Mouse (Mus musculus) olfactory bulb, adult 2 months (tissue): ENCODE measurements at regions not wholly inside any gene's neighbourhood (a gene's known extent, or its start where the extent isn't known, plus 50 kb on each side); places are given as distances from the start of the nearest gene placed in this dataset.

ENCODE experiments used
- CTCF ChIP-seq: fragments of 200-500 bp; IDR thresholded peaks from 2 replicates; pipeline ENCODE4 v1.5.1; 2012; ENCODE audit warnings: low read depth, mild to moderate bottlenecking, low read length, moderate library complexity; ENCODE audit not compliant: insufficient read depth
- POLR2A ChIP-seq: fragments of 200-500 bp; IDR thresholded peaks from 2 replicates; pipeline ENCODE4 v1.6.1; 2012; ENCODE audit warnings: mild to moderate bottlenecking, low read depth, low read length, moderate library complexity; ENCODE audit not compliant: insufficient read depth

DNA sequence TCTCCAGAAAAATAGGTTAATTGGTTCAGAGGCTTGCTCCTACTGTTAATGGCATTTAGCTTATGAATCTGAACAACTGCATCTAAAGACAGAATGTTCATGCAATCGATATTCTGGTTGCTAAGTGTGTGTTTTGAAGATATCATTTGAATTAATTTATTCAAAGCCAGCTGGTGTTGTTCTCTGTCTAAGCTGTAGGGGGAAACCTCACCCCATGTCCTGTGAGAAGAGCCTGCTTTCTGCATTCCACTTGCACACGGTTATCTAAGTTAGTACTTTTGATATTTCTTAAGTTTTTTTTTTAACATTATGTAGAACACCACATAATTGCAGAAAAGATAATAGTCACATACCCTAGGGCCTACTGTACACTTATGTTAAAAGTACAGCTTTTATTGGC is 209.6 kb downstream of the Gm765 start:
- no peak for TF ChIP-seq POLR2A
- no peak for TF ChIP-seq CTCF
